Mouse (Mus musculus) NIH3T3 (cell line): ENCODE measurements around the gene Oog1.
"Not testable (repeated sequence)": the region's sequence is repeated elsewhere in the genome, so short reads cannot be mapped to it uniquely, and the experiment has no call there.

ENCODE experiments used
- DNase-seq: peaks from one replicate; pipeline ENCODE4 v3.0.0-alpha.2; 2012; ENCODE audit warnings: low read depth

Oog1 gene

GRCm38 (mm10) chr12:87602388-87602787 lies at the start of gene Oog1:
Oog1 (plus strand) TSS chr12:87602688.
- DNase-seq = not testable (repeated sequence)

GRCm38 (mm10) chr12:87601388-87601787 lies 1.1 kb upstream of the Oog1 start:
- not testable (repeated sequence) for DNase-seq

GRCm38 (mm10) chr12:87618569-87618968 lies 16.1 kb downstream of the Oog1 start, which contains the start of gene Gm4027:
Gm4027 (plus strand) TSS chr12:87618869.
- not testable (repeated sequence) for DNase-seq

GRCm38 (mm10) chr12:87644520-87644919 lies 42.0 kb downstream of the Oog1 start, which contains the start of gene Gm16381:
Gm16381 (minus strand) TSS chr12:87644620.
- not testable (repeated sequence) for DNase-seq

GRCm38 (mm10) chr12:87652916-87653703 lies 50.6 kb downstream of the Oog1 start:
- DNase-seq = not testable (repeated sequence)
